Comparison of ENCODE assay signal across 15 mouse cellular contexts in the genomic region with DNA sequence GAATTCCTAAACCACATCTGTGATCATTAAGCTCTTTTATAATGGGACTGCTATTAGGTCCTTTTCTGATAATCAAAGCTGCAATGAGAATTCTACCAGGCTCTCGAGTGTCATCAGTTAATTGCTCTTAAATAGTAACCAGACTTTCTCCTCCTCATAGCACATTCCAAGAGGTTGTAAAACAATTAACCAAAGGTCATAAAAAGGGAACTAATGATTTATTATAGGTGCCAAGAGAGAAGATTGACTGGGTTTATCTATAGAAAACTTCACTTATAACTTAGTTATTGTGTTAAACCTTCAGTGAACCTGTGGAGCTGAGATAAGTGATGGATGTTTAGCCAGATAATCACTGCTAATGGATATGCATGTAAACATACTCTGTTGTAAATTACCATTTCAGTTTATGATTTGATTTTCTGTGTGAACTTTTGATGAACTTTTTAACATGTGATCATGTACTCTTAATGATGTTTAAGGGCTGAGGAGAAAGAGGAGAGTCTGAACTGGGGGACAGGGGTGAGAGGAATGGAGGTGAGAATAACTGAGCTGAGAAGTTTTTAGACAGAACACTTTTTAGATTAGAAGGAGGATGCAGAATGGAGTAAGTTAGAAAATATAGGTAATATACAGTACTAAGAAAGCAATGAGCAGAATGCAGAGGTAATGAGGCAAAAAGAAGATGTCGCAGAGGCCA.
"Had no signal": no experiment of that assay in that cellular context is flagged by ENCODE, and none has a peak within 500 bp of the region (broad histone marks: within the 10 kb centered on the region; RNA-seq: fewer than 3 reads in every experiment).

No protein-coding gene starts in this region.

- H3K27me3 ChIP-seq: neural tube, embryonic 15.5 days; stomach, embryonic 15.5 days had no signal

- DNase-seq: retina, postnatal 1 day; right cerebral cortex, adult 18-20 months; right cerebral cortex, postnatal 14 days; right cerebral cortex, postnatal 25 days; right cerebral cortex, postnatal 4 days; spleen, adult 18-20 months; thymus, adult 18-20 months; thymus, adult 2 months; thymus, postnatal 14 days; thymus, postnatal 25 days; thymus, postnatal 36 days; thymus, postnatal 4 days had no signal

- H3K27ac ChIP-seq: neural tube, embryonic 15.5 days; stomach, embryonic 15.5 days; stomach, postnatal 0 days had no signal

- H3K4me2 ChIP-seq: neural tube, embryonic 15.5 days; stomach, embryonic 15.5 days had no signal

- H3K9me3 ChIP-seq: neural tube, embryonic 15.5 days; stomach, embryonic 15.5 days had no signal

- H3K36me3 ChIP-seq: neural tube, embryonic 15.5 days; stomach, embryonic 15.5 days had no signal

- H3K4me3 ChIP-seq: neural tube, embryonic 15.5 days; stomach, embryonic 15.5 days had no signal

- H3K4me1 ChIP-seq: neural tube, embryonic 15.5 days; stomach, embryonic 15.5 days had no signal

- H3K9ac ChIP-seq: neural tube, embryonic 15.5 days; stomach, embryonic 15.5 days had no signal
